Mouse (Mus musculus) embryonic facial prominence, embryonic 10.5 days (tissue): ENCODE data around the gene Nol9. TPM values are rescaled to one million over a fixed set of nuclear protein-coding genes. Genes with fewer than 3 reads are reported as not detected.

Source experiments
- DNase-seq: peaks from one replicate; pipeline ENCODE4 v3.0.0-alpha.2; 2017; ENCODE audit warnings: low spot score
- H3K27ac ChIP-seq: fragments of 300-500 bp; sonication (generic); replicated peaks from 2 replicates; pipeline ENCODE4 v1.5.1; 2016; ENCODE audit warnings: mild to moderate bottlenecking
- H3K27me3 ChIP-seq: fragments of 300-500 bp; sonication (generic); replicated peaks from 2 replicates; pipeline ENCODE4 v1.6.1; 2016; ENCODE audit warnings: low read depth, mild to moderate bottlenecking; ENCODE audit not compliant: poor library complexity, severe bottlenecking
- H3K36me3 ChIP-seq: fragments of 300-500 bp; sonication (generic); replicated peaks from 2 replicates; pipeline ENCODE4 v1.6.1; 2016; ENCODE audit warnings: mild to moderate bottlenecking, moderate library complexity
- H3K4me1 ChIP-seq: fragments of 300-500 bp; sonication (generic); 2 replicates; pipeline ENCODE4 v1.6.1; 2016
- H3K4me3 ChIP-seq: fragments of 300-500 bp; sonication (generic); 2 replicates; pipeline ENCODE4 v1.5.1; 2016; ENCODE audit warnings: mild to moderate bottlenecking, moderate library complexity
- H3K9me3 ChIP-seq: fragments of 300-500 bp; sonication (generic); 2 replicates; pipeline ENCODE4 v1.6.1; 2016; ENCODE audit warnings: mild to moderate bottlenecking
- WGBS: fragments of 180-500 bp; shearing (Covaris S2); methylation state at CpG from one replicate; pipeline ENCODE4 v1.1.7; 2016; 5-methylcytosine and 5-hydroxymethylcytosine counted together
- polyA plus RNA-seq: library from polyadenylated mRNA; unstranded; fragments of >200 nt; fragmentation: Nextera tagmentation; extraction: Ambion mirVana; gene quantifications from 2 replicates; pipeline ENCODE4 v1.2.1, GENCODE M21; 2016

Nol9 gene
- polyA plus RNA-seq, 1 experiment from 2014 or later, result 43.7 TPM

- Histone ChIP-seq H3K27ac (0 out of 2 replicates have a peak within 1 kb of the TSS, but pooled peaks have one; percentile 19), H3K4me1 (peaks cover 53% of the 10 kb centered on the region), H3K9me3 (no peaks in the 10 kb centered on the region), H3K36me3 (no peaks in the 10 kb centered on the region), H3K4me3 (no peak within 1 kb of the TSS), H3K27me3 (no peaks in the 10 kb centered on the region)
- peak; percentile 36 for DNase-seq
- 64% methylated on average over 10 of the region's 10 CpGs for WGBS
Observed at GRCm38 (mm10) chr4:152072121-152072601, 33.0 kb downstream of the Nol9 start, which contains the start of gene Plekhg5. Gene Plekhg5, plus strand, starts transcription at chr4:152072498.

DNA sequence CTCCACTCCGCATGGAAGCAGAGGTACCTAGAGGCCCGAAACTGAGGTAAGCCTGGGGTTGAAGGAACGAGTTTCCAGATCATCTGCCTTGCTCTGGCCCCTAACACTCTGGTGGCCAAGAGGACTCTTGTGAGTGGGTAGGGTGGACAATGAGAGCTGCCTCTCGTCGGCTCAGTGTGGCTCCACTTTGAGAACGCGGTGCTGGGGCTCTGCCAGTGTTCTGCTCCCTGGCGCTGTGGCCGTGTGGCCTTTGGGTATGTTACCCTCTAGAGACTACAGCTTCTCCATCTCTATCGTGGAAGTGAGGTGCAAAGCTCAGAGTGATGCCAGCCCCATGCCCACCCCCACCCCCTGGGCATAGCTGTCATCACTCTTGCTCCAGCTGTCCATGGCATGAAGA is 33.5 kb downstream of the Nol9 start:
- WGBS, result 77% methylated on average over 10 of the region's 10 CpGs

DNA sequence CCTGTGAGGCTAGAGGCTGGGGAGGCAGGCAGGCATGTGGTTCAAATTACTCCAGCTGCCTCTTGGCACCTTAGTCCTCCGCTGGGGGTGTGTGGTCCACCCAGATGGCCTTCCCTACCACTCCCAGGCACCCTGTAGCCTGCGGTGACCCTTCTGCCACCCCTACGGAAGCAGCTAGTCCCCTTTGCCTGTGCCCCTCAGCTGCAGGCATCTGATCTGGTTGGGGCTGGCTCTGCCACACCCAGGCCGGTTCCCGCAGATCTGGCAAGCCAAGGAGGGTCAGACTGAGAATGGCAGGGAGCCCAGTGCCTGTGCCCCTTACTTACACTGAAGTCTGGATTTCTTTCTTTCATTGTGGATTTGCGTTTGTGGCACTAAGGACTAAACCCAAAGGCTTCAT is 34.6 kb downstream of the Nol9 start:
- 82% methylated on average over 6 of the region's 6 CpGs for WGBS
- no peaks in the 10 kb centered on the region for H3K36me3 ChIP-seq
- no peak for DNase-seq
- 0 out of 2 replicates have a peak overlapping the region, but pooled peaks have one; percentile 24 for H3K27ac ChIP-seq
- peaks cover 44% of the 10 kb centered on the region for H3K4me1 ChIP-seq
- H3K4me3 ChIP-seq, result no peak overlapping the region
- no peaks in the 10 kb centered on the region for H3K27me3 ChIP-seq
- no peaks in the 10 kb centered on the region for H3K9me3 ChIP-seq

More for the DNA sequence above, 33.5 kb downstream of the Nol9 start:
- Histone ChIP-seq H3K4me3 (no peak overlapping the region), H3K27me3 (no peaks in the 10 kb centered on the region), H3K4me1 (peaks cover 52% of the 10 kb centered on the region), H3K36me3 (no peaks in the 10 kb centered on the region), H3K27ac (0 out of 2 replicates have a peak overlapping the region, but pooled peaks have one; percentile 19), H3K9me3 (no peaks in the 10 kb centered on the region)
- no peak for DNase-seq

DNA sequence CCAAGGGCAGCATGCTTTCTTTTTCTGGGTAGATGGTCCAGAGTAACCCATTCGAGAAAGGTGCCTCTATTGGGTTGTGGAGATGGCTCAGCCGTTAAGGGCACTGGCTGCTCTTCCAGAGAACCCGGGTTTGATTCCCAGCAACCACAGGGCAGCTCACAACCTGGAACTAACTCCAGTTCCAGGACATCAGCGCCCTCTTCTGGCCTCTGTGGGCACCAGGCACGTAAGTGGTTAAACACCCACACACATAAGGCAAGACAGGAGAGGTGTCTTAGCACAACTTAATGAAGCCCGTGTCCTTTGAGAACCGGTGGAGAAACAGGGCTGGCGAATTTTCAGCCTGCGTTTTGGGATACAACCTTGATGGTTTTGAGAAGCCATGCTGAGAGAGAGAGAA is 35.4 kb downstream of the Nol9 start:
- no peaks in the 10 kb centered on the region for H3K9me3 ChIP-seq
- no peak overlapping the region for H3K27ac ChIP-seq
- H3K27me3 ChIP-seq, result no peaks in the 10 kb centered on the region
- no peak overlapping the region for H3K4me3 ChIP-seq
- H3K36me3 ChIP-seq, result no peaks in the 10 kb centered on the region
- H3K4me1 ChIP-seq, result peaks cover 44% of the 10 kb centered on the region
- 82% methylated on average over 9 of the region's 9 CpGs for WGBS
- DNase-seq, result no peak

GRCm38 (mm10) chr4:152077191-152077590 is 38.1 kb downstream of the Nol9 start:
- H3K9me3 ChIP-seq, result no peaks in the 10 kb centered on the region
- peaks cover 29% of the 10 kb centered on the region for H3K4me1 ChIP-seq
- no peak overlapping the region for H3K4me3 ChIP-seq
- H3K27ac ChIP-seq, result no peak overlapping the region
- 86% methylated on average over 9 of the region's 9 CpGs for WGBS
- no peaks in the 10 kb centered on the region for H3K27me3 ChIP-seq
- no peak for DNase-seq
- H3K36me3 ChIP-seq, result no peaks in the 10 kb centered on the region

DNA sequence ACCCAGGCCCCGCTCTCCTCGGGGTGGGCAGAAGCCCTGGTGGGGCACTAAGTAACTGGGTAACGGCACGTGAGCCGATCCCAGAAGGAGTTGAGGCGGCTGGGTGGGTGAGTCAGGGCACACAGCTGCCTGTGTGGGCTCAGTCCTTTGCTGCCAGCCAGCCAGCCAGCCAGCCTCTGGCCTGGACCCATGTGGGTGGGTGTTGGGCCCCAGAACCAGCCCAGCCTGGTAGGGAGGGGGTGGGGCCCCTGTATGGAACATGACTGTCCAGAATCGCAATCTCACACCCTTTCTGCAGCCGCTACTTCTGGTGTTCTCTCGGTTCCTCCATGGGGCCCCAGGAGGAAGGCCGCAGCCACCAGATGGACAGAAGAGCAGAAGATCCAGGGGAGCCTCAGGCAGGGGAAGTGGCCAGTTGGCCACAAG is 39.0 kb downstream of the Nol9 start:
- Histone ChIP-seq H3K36me3 (no peaks in the 10 kb centered on the region), H3K27ac (no peak overlapping the region), H3K27me3 (no peaks in the 10 kb centered on the region), H3K4me1 (peaks cover 21% of the 10 kb centered on the region), H3K9me3 (no peaks in the 10 kb centered on the region), H3K4me3 (no peak overlapping the region)
- DNase-seq, result no peak
- WGBS, result 93% methylated on average over 10 of the region's 10 CpGs

GRCm38 (mm10) chr4:152079261-152079660 is 40.1 kb downstream of the Nol9 start:
- Histone ChIP-seq H3K27me3 (peaks cover 7% of the 10 kb centered on the region; the same call in 1 of the 2 replicates), H3K9me3 (no peaks in the 10 kb centered on the region), H3K4me1 (peaks cover 20% of the 10 kb centered on the region), H3K4me3 (no peak overlapping the region), H3K36me3 (no peaks in the 10 kb centered on the region), H3K27ac (no peak overlapping the region)
- 90% methylated on average over 3 of the region's 3 CpGs for WGBS
- DNase-seq, result no peak

- no peak for DNase-seq
- no peak overlapping the region for H3K4me3 ChIP-seq
- no peaks in the 10 kb centered on the region for H3K36me3 ChIP-seq
- peaks cover 14% of the 10 kb centered on the region; the same call in 1 of the 2 replicates for H3K27me3 ChIP-seq
- no peaks in the 10 kb centered on the region for H3K9me3 ChIP-seq
- WGBS, result 64% methylated on average over 7 of the region's 7 CpGs
- peaks cover 20% of the 10 kb centered on the region for H3K4me1 ChIP-seq
- H3K27ac ChIP-seq, result no peak overlapping the region
Observed at GRCm38 (mm10) chr4:152079931-152080330, 40.8 kb downstream of the Nol9 start.

GRCm38 (mm10) chr4:152083611-152084220 is 44.6 kb downstream of the Nol9 start:
- Histone ChIP-seq H3K27ac (no peak overlapping the region; the same call in 1 of the 2 replicates), H3K9me3 (no peaks in the 10 kb centered on the region), H3K4me3 (no peak overlapping the region), H3K36me3 (no peaks in the 10 kb centered on the region; the same call in 1 of the 2 replicates), H3K4me1 (peaks cover 29% of the 10 kb centered on the region), H3K27me3 (peaks cover 33% of the 10 kb centered on the region)
- 65% methylated on average over 7 of the region's 7 CpGs for WGBS
- no peak for DNase-seq

GRCm38 (mm10) chr4:152084616-152085015 is 45.5 kb downstream of the Nol9 start:
- H3K36me3 ChIP-seq, result no peaks in the 10 kb centered on the region; the same call in 1 of the 2 replicates
- no peak overlapping the region for H3K27ac ChIP-seq
- H3K9me3 ChIP-seq, result no peaks in the 10 kb centered on the region
- no peak overlapping the region for H3K4me3 ChIP-seq
- 85% methylated on average over 7 of the region's 7 CpGs for WGBS
- DNase-seq, result no peak
- H3K4me1 ChIP-seq, result peaks cover 32% of the 10 kb centered on the region
- H3K27me3 ChIP-seq, result peaks cover 35% of the 10 kb centered on the region

GRCm38 (mm10) chr4:152086505-152087210 is 47.5 kb downstream of the Nol9 start:
- H3K36me3 ChIP-seq, result no peaks in the 10 kb centered on the region; the same call in 1 of the 2 replicates
- WGBS, result under 1% methylated on average over 91 of the region's 92 CpGs
- H3K9me3 ChIP-seq, result no peaks in the 10 kb centered on the region
- H3K27ac ChIP-seq, result peak overlapping the region; percentile 91
- H3K4me1 ChIP-seq, result peaks cover 36% of the 10 kb centered on the region
- peak overlapping the region; percentile 91 for H3K4me3 ChIP-seq
- DNase-seq, result peak; percentile 77
- peaks cover 35% of the 10 kb centered on the region for H3K27me3 ChIP-seq

DNA sequence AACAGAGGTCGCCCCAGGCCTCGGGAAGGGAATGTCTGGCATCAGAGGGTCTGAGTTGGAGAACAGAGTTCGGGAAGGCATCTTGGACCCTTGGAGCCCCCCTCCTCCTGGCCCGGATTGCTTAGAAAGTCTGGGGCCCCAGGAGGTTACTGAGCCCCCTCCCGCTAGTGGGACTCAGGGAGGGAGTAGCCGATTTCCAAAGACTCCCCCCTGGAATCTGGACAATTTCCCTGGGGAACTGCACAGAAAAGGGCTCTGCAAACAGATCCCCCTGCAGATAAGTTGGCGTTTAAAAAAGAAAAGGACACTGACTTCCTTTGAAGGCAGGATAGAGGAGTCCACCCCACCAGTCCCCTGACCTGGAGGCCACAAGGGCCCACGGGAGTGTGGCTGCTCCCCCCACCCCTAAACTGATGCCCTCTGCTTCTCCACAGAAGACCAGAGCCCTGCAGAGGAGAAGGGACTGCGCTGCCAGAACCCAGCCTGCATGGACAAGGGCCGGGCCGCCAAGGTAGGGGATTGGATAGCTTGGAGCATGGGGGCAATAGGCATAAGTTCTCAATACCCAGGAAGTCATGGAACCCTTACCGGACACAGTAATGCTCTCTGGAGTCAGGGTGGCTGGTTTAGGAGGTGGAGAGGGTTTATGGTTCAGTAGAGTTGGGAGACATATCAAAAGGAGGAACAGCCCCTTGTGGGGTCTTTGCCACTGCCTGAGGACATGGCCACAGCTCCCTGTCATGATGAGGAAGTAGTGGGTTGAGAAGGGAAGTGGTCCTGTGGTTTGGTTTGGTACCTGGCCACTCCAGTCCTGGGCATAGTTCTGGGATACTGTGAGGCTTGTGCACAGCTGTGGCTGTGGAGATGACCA is 48.3 kb downstream of the Nol9 start:
- no peaks in the 10 kb centered on the region for H3K9me3 ChIP-seq
- no peaks in the 10 kb centered on the region; the same call in 1 of the 2 replicates for H3K36me3 ChIP-seq
- H3K4me1 ChIP-seq, result peaks cover 40% of the 10 kb centered on the region
- DNase-seq, result peak; percentile 44
- H3K27ac ChIP-seq, result peak overlapping the region; percentile 91
- peaks cover 35% of the 10 kb centered on the region for H3K27me3 ChIP-seq
- WGBS, result 4% methylated on average over 12 of the region's 12 CpGs
- peak overlapping the region; percentile 91 for H3K4me3 ChIP-seq
